Mouse (Mus musculus): ENCODE measurements around the gene Tns4. TPM values are rescaled to one million over a fixed set of nuclear protein-coding genes. Genes with fewer than 3 reads are reported as not detected.

Gene Tns4
- polyA plus RNA-seq, 1 experiment from 2014 or later, result 2.5 TPM

DNA sequence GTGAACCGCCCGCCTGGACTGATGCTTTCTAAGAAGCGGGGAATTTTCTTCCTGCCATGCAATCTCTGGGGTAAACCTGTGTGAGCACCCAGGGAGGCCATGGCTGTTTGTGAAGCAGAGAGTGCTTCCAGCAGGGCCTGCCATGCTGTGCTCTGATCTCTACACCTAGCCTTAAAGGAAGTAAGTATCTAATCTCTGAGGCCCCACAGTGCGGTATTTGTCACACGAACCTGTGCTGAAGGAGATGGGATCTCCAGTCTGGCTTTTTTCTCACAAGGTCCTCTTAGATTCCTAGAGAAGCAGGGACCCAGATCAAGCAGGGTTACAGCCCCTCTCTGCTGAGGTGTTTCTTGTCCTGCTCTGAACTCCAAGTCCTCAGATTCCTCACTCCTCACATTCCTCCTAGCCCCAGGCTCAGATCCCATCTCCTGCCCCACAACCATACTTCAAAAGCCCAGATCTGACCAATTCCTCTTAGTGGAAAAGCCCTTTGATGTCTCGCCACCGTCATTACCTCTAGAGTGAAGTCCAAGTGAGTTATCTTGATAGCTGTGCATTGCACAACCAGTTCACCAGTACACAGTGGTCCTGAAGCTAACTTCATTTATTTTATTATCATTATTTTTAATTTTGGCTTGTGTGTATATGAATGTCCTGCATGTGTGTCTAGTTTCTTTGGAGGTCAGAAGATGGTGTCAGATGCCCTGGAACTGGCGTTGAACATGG is 25.5 kb downstream of the Tns4 start:
- Histone ChIP-seq H3K4me3 (ENCODE audit: inconsistent target) (no peak overlapping the region), H3K27ac (no peak overlapping the region), H3K79me2 (ENCODE audit: inconsistent target) (no peaks in the 10 kb centered on the region), H3K36me3 (ENCODE audit: inconsistent target) (no peaks in the 10 kb centered on the region)
- WGBS (ENCODE audit: missing documents), result 90% methylated on average over 8 of the region's 8 CpGs

GRCm38 (mm10) chr11:99062661-99063060 is 26.4 kb downstream of the Tns4 start:
- Histone ChIP-seq H3K27ac (no peak overlapping the region), H3K4me3 (ENCODE audit: inconsistent target) (no peak overlapping the region), H3K36me3 (ENCODE audit: inconsistent target) (no peaks in the 10 kb centered on the region), H3K79me2 (ENCODE audit: inconsistent target) (no peaks in the 10 kb centered on the region)
- 94% methylated on average over 7 of the region's 7 CpGs for whole genome bisulfite sequencing (ENCODE audit: missing documents)

GRCm38 (mm10) chr11:99060435-99060834 is 28.7 kb downstream of the Tns4 start:
- WGBS (ENCODE audit: missing documents), result 81% methylated on average over 3 of the region's 3 CpGs
- Histone ChIP-seq H3K36me3 (ENCODE audit: inconsistent target) (no peaks in the 10 kb centered on the region), H3K27ac (no peak overlapping the region), H3K79me2 (ENCODE audit: inconsistent target) (no peaks in the 10 kb centered on the region), H3K4me3 (ENCODE audit: inconsistent target) (no peak overlapping the region)

GRCm38 (mm10) chr11:99055571-99056452 is 33.3 kb downstream of the Tns4 start:
- H3K27ac ChIP-seq, result no peak overlapping the region
- H3K4me3 ChIP-seq (ENCODE audit: inconsistent target), result no peak overlapping the region
- 0 out of 2 replicates have a peak, but pooled peaks cover 13% of the 10 kb centered on the region for H3K36me3 ChIP-seq (ENCODE audit: inconsistent target)
- H3K79me2 ChIP-seq (ENCODE audit: inconsistent target), result no peaks in the 10 kb centered on the region
- WGBS (ENCODE audit: missing documents), result 78% methylated on average over 8 of the region's 8 CpGs

GRCm38 (mm10) chr11:99055143-99055542 is 34.0 kb downstream of the Tns4 start:
- H3K4me3 ChIP-seq (ENCODE audit: inconsistent target), result no peak overlapping the region
- H3K27ac ChIP-seq, result no peak overlapping the region
- no peaks in the 10 kb centered on the region for H3K79me2 ChIP-seq (ENCODE audit: inconsistent target)
- 79% methylated on average over 4 of the region's 4 CpGs for WGBS (ENCODE audit: missing documents)
- peaks cover 13% of the 10 kb centered on the region; the same call in 1 of the 2 replicates for H3K36me3 ChIP-seq (ENCODE audit: inconsistent target)

DNA sequence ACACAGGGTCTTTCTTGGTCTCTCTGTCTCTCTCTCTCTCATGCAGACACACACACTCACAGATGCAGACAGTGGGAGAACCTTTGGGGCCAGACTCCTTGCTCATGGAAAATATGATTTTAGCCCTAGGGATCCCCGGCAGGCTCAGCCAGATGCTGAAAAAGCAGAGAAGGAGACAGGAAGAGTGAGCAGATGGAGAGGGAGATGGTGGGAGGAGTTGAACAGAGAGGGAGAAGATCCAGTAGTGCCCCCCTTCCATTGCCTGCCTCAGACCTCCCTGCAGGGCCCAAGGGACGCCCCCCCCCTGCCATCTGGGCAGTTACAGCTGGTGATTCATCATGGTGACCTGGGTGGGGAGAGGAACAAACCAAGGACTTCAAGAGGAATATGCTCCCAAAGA is 41.5 kb downstream of the Tns4 start:
- Histone ChIP-seq H3K27ac (no peak overlapping the region), H3K79me2 (ENCODE audit: inconsistent target) (peaks cover 38% of the 10 kb centered on the region), H3K36me3 (ENCODE audit: inconsistent target) (peaks cover 29% of the 10 kb centered on the region), H3K4me3 (ENCODE audit: inconsistent target) (no peak overlapping the region)
- WGBS (ENCODE audit: missing documents), result 91% methylated on average over 2 of the region's 2 CpGs

DNA sequence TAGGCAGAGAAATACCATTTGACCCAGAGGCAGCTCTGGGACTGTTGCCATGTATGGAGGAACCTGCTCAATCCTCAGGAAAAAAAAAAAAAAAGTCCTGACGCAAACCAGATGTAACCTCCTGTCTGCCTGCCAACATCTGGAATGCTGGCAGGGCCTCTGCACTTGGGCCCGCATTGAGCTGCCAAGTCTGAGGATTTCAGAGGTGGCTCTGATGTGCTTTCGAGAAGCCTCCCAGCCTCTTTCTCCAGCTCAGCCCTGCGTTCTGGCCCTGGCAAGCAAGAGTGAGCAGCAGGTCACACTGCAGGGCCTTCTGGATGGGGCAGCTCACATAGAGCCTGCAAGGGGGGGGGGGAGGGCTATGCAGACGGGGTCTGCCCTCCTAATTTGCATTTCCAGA is 42.0 kb downstream of the Tns4 start:
- 90% methylated on average over 5 of the region's 5 CpGs for WGBS (ENCODE audit: missing documents)
- H3K36me3 ChIP-seq (ENCODE audit: inconsistent target), result peaks cover 28% of the 10 kb centered on the region
- peaks cover 38% of the 10 kb centered on the region for H3K79me2 ChIP-seq (ENCODE audit: inconsistent target)
- no peak overlapping the region for H3K27ac ChIP-seq
- H3K4me3 ChIP-seq (ENCODE audit: inconsistent target), result no peak overlapping the region

DNA sequence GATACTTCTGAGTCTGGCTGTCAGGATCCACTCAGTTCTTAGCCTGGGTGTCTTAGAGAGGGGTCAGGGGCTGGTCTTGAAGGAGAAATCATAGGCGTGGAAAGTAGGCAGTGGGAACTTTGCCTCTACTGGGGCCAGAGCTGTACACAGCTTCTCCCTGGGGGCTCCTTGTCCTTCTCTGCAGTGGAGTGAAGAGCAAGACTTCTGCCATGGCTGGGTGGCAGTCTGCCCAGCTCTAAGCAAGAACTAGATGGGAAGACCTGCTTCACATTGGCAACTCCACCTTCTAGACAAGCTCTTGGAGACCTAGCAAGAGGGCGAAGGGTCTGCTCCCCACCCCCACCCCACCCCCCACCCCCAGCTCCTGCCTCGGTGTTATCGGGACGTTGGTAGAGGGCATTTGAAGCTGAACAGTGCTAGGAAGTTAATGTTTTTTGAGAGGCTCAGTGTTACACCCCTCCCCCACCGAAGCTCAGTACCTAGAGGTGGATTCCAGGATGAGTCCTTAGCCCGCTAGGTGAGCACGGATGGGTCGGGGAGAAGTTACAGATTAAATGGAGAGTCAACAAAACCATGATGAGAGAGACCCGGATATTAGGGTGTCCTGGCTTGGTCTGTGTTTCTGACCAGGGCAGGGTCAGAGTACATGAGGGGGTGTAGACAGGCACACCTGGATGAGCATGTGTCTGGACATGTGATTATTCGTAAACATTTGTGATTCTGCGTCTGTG is 43.8 kb downstream of the Tns4 start:
- Histone ChIP-seq H3K4me3 (ENCODE audit: inconsistent target) (no peak overlapping the region), H3K36me3 (ENCODE audit: inconsistent target) (peaks cover 16% of the 10 kb centered on the region), H3K27ac (no peak overlapping the region), H3K79me2 (ENCODE audit: inconsistent target) (peaks cover 38% of the 10 kb centered on the region)
- WGBS (ENCODE audit: missing documents), result 95% methylated on average over 12 of the region's 12 CpGs

- peaks cover 8% of the 10 kb centered on the region; the same call in 1 of the 2 replicates for H3K36me3 ChIP-seq (ENCODE audit: inconsistent target)
- peaks cover 38% of the 10 kb centered on the region for H3K79me2 ChIP-seq (ENCODE audit: inconsistent target)
- no peak overlapping the region for H3K4me3 ChIP-seq (ENCODE audit: inconsistent target)
- no peak overlapping the region for H3K27ac ChIP-seq
- 94% methylated on average over 5 of the region's 5 CpGs for WGBS (ENCODE audit: missing documents)
These were observed 44.8 kb downstream of the Tns4 start for GRCm38 (mm10) chr11:99044306-99044705.

- Histone ChIP-seq H3K79me2 (ENCODE audit: inconsistent target) (peaks cover 38% of the 10 kb centered on the region), H3K36me3 (ENCODE audit: inconsistent target) (peaks cover 2% of the 10 kb centered on the region; the same call in 1 of the 2 replicates), H3K4me3 (ENCODE audit: inconsistent target) (no peak overlapping the region), H3K27ac (no peak overlapping the region)
- 72% methylated on average over 6 of the region's 6 CpGs for whole genome bisulfite sequencing (ENCODE audit: missing documents)
These were observed 45.5 kb downstream of the Tns4 start for GRCm38 (mm10) chr11:99043632-99044031.

DNA sequence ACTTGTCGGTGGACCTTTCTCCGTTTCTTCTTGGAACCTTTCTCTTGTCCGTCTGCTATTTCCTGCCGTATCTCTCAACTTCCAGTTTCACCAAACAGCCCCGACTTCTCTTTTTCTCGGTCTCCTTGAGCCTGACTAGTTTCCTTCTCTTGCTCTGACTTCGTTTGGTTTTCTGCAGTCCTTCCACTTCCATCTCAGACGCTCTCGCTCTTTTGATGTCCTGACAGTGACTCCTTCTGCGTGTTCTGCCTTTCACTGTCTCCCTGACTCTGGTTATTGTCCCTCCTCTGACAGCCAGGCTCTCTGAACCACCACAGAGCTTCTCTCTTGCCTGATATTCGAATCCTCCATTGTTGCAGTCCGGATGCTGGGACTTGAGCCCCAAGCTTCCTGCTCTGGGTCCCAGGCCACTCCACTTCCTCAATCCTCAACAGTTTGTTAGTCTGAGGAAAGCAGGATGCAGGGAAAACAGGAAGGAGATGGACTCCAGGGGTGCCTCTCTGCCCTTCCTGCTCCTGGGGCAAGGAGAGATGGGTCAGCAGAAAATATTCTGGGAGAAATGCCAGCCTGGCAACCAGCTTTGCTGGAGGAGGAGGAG is 46.2 kb downstream of the Tns4 start:
- Histone ChIP-seq H3K4me3 (ENCODE audit: inconsistent target) (peak overlapping the region; percentile 62), H3K36me3 (ENCODE audit: inconsistent target) (no peaks in the 10 kb centered on the region; the same call in 1 of the 2 replicates), H3K79me2 (ENCODE audit: inconsistent target) (peaks cover 38% of the 10 kb centered on the region), H3K27ac (peak overlapping the region; percentile 99)
- WGBS (ENCODE audit: missing documents), result under 1% methylated on average over 12 of the region's 12 CpGs

- WGBS (ENCODE audit: missing documents), result 12% methylated on average over 16 of the region's 16 CpGs
- Histone ChIP-seq H3K4me3 (ENCODE audit: inconsistent target) (peak overlapping the region; percentile 62), H3K79me2 (ENCODE audit: inconsistent target) (peaks cover 35% of the 10 kb centered on the region), H3K27ac (peak overlapping the region; percentile 99), H3K36me3 (ENCODE audit: inconsistent target) (no peaks in the 10 kb centered on the region)
These were observed 47.0 kb downstream of the Tns4 start for GRCm38 (mm10) chr11:99041841-99042780.

- 3% methylated on average over 57 of the region's 63 CpGs for WGBS (ENCODE audit: missing documents)
- H3K27ac ChIP-seq, result peak within 1 kb of the TSS; percentile 99
- H3K36me3 ChIP-seq (ENCODE audit: inconsistent target), result no peaks in the 10 kb centered on the region
- peak within 1 kb of the TSS; percentile 62 for H3K4me3 ChIP-seq (ENCODE audit: inconsistent target)
- H3K79me2 ChIP-seq (ENCODE audit: inconsistent target), result peaks cover 26% of the 10 kb centered on the region
These were observed 47.9 kb downstream of the Tns4 start, which contains the start of gene Igfbp4 for GRCm38 (mm10) chr11:99041051-99041729. Gene Igfbp4, plus strand, starts transcription at chr11:99041244.

Measured in macrophage (primary cell).